Mouse (Mus musculus) forebrain, postnatal 0 days (tissue): ENCODE data around the gene Sypl. TPM values are rescaled to one million over a fixed set of nuclear protein-coding genes. Genes with fewer than 3 reads are reported as not detected.

ENCODE experiments used
- ATAC-seq: fragments of 200-750 bp; cut with Nextera tagmentation; 2 replicates; pipeline ENCODE4 v1.8.0; 2017; ENCODE audit warnings: mild to moderate bottlenecking, moderate library complexity
- DNase-seq: peaks from one replicate; pipeline ENCODE4 v3.0.0-alpha.2; 2015
- H3K27ac ChIP-seq: fragments of 300-500 bp; sonication (generic); 2 replicates; pipeline ENCODE4 v1.5.1; 2014; ENCODE audit warnings: low read depth, mild to moderate bottlenecking, antibody characterized with exemption, low read length, moderate library complexity, mixed read lengths
- H3K27me3 ChIP-seq: fragments of 300-500 bp; sonication (generic); 2 replicates; pipeline ENCODE4 v1.6.1; 2014; ENCODE audit warnings: mild to moderate bottlenecking, low read length, mixed read lengths; ENCODE audit not compliant: insufficient read depth
- H3K36me3 ChIP-seq: fragments of 300-500 bp; sonication (generic); 2 replicates; pipeline ENCODE4 v1.6.1; 2014; ENCODE audit warnings: mild to moderate bottlenecking, moderate library complexity; ENCODE audit not compliant: insufficient read depth
- H3K4me1 ChIP-seq: fragments of 300-500 bp; sonication (generic); 2 replicates; pipeline ENCODE4 v1.6.1; 2014; ENCODE audit warnings: antibody characterized with exemption; ENCODE audit not compliant: insufficient read depth
- H3K4me2 ChIP-seq: fragments of 300-500 bp; sonication (generic); 2 replicates; pipeline ENCODE4 v1.6.1; 2014; ENCODE audit warnings: low read depth, mild to moderate bottlenecking, moderate library complexity
- H3K4me3 ChIP-seq: fragments of 300-500 bp; sonication (generic); 2 replicates; pipeline ENCODE4 v1.5.1; 2014; ENCODE audit warnings: low read depth, low read length, mixed read lengths
- H3K9ac ChIP-seq: fragments of 300-500 bp; sonication (generic); 2 replicates; pipeline ENCODE4 v1.6.1; 2014; ENCODE audit warnings: mild to moderate bottlenecking
- H3K9me3 ChIP-seq: fragments of 300-500 bp; sonication (generic); 2 replicates; pipeline ENCODE4 v1.6.1; 2016; ENCODE audit warnings: low read length
- CTCF ChIP-seq: sonication (generic); IDR thresholded peaks from 2 replicates; pipeline ENCODE4 v1.5.1; 2016; ENCODE audit warnings: antibody characterized with exemption, control low read depth, low read depth
- WGBS: fragments of 180-500 bp; shearing (Covaris S2); extraction: QIAGEN DNeasy Blood & Tissue Kit; methylation state at CpG from one replicate; pipeline ENCODE4 v1.1.7; 2014; 5-methylcytosine and 5-hydroxymethylcytosine counted together
- polyA plus RNA-seq: library from polyadenylated mRNA; unstranded; fragments of >200 nt; fragmentation: Nextera tagmentation; extraction: Ambion mirVana; gene quantifications from 2 replicates; pipeline ENCODE4 v1.2.1, GENCODE M21; 2015
- total RNA-seq: library from RNA; depleted of rRNA; stranded (reverse); fragments of >200 nt; gene quantifications from 2 replicates; pipeline ENCODE4 v1.2.3, GENCODE M21; 2014; rRNA removed

Sypl gene
- total and polyA plus RNA-seq, 2 experiments from 2014 or later: 21.3 to 40.1 TPM

DNA sequence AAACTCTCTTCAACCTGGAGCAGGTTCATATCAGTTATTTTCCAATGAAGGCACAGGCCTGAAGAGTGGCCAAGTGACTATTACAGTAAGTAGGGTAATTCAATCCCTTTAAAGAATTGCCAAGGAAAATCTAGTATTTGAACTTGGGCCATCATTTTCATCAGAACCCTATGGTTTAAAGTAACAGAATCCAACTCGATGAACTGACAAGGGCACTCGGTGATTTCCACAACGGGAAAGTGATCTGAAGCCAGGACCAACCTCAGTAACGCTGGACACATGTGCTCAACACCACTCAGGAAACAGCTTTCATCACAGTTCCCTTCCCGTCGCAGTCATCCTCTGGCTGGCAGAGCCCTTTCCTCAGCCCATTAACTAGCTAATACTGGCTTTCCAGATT, 70.8 kb downstream of the Sypl start:
- no peaks in the 10 kb centered on the region for H3K9me3 ChIP-seq
- ATAC-seq (no peak), DNase-seq (no peak)
- H3K9ac ChIP-seq: no peak overlapping the region
- no peak overlapping the region for H3K27ac ChIP-seq
- H3K36me3 ChIP-seq: no peaks in the 10 kb centered on the region
- no peak overlapping the region for H3K4me3 ChIP-seq
- H3K4me2 ChIP-seq: no peak overlapping the region
- TF ChIP-seq CTCF: no peak
- H3K4me1 ChIP-seq: peaks cover under 1% of the 10 kb centered on the region; the same call in 1 of the 2 replicates
- H3K27me3 ChIP-seq: no peaks in the 10 kb centered on the region
- WGBS: 69% methylated on average over 6 of the region's 6 CpGs

DNA sequence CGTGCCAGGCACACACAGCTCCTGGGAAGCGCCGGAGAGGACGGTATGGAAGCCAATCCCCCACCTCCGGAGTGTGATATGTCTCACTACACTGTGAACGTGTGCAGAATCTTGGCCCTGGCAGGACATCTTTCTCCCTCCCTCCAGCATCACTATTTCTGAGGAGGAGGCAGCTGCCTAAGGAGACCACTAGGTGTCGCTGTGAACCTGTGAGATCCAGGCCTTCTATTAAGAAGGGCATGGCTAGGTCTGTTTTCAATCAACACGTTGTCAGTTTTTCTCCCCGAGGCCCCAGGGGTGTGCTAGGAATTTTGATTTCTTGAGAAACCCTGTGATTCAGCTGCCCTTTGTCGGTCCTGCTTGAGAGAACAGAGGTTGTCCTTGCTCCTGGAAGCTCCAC, 73.4 kb downstream of the Sypl start:
- ATAC-seq (peak; percentile 83), DNase-seq (peak; percentile 91)
- H3K9ac ChIP-seq: peak overlapping the region; percentile 35; the same call in 1 of the 2 replicates
- H3K36me3 ChIP-seq: no peaks in the 10 kb centered on the region
- H3K4me3 ChIP-seq: no peak overlapping the region
- no peak overlapping the region for H3K4me2 ChIP-seq
- peaks cover 7% of the 10 kb centered on the region; the same call in 1 of the 2 replicates for H3K4me1 ChIP-seq
- TF ChIP-seq CTCF: peak; percentile 98
- 2% methylated on average over 10 of the region's 10 CpGs for WGBS
- H3K27me3 ChIP-seq: no peaks in the 10 kb centered on the region
- H3K9me3 ChIP-seq: no peaks in the 10 kb centered on the region
- no peak overlapping the region for H3K27ac ChIP-seq

DNA sequence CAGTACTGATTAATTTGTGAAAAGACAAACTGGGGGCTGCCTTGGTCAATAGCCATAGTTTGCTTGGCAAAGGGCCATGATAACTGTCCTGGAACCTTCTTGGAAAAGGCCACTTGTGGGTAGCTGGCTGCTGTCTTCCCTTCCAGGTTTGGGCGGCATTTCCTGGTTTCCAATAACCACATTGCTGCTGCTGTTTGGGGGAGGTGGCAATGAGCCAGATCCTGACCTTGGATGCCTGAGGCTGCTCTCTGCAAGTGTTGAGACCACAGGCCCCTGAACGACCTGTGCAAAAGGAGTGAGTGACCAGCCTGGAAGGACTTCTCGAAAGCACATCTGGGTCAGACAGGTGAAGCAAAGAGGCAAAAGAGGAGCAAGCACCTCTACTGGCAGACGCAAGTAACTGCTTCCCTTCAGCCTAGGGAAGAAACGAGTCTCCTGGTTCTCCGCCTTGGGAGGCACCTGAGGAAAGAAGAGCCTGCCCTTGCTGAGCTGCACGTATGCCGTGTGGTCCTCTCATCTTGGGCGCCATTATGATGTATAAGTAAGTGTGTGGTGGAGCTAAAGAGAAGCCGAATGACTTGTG, 74.5 kb downstream of the Sypl start:
- Histone ChIP-seq H3K27ac (no peak overlapping the region), H3K27me3 (no peaks in the 10 kb centered on the region), H3K4me2 (no peak overlapping the region), H3K4me1 (peaks cover 7% of the 10 kb centered on the region; the same call in 1 of the 2 replicates), H3K9ac (no peak overlapping the region), H3K9me3 (no peaks in the 10 kb centered on the region), H3K36me3 (no peaks in the 10 kb centered on the region), H3K4me3 (no peak overlapping the region)
- peak; percentile 53 for TF ChIP-seq CTCF
- no peak for DNase-seq
- 54% methylated on average over 10 of the region's 10 CpGs for WGBS
- no peak for ATAC-seq

DNA sequence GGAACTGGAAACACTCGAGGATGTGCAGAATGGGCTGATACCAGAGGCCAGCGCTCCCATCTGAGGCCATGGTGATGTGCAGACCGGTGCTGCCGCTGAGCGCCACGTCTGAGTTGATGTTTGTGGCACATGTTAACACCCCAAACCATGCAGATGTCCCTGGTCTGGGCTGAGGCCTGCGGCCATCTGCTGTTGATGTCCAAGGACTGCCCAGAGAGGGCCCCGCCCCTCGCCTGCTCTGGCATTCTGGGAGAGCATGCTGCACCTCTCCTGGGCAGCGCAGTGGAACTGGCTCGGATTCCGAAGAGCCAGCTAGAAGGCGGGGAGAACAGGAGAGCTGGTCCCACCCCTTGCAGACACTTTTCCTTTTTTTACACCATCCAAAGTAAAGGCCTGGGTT, 75.0 kb downstream of the Sypl start:
- Histone ChIP-seq H3K36me3 (no peaks in the 10 kb centered on the region), H3K4me2 (no peak overlapping the region), H3K4me1 (peaks cover 7% of the 10 kb centered on the region; the same call in 1 of the 2 replicates), H3K27me3 (no peaks in the 10 kb centered on the region), H3K9ac (no peak overlapping the region), H3K9me3 (no peaks in the 10 kb centered on the region), H3K27ac (no peak overlapping the region), H3K4me3 (no peak overlapping the region)
- DNase-seq (no peak), ATAC-seq (no peak)
- 63% methylated on average over 13 of the region's 13 CpGs for WGBS
- no peak for TF ChIP-seq CTCF

Other genes with a start within 250 kb of the Sypl start
- 47.2 and 55.1 TPM in 2 replicates for gene Nampt, start 134.3 kb upstream of the Sypl start, total RNA-seq
- 28.6 and 28.9 TPM in 2 replicates for gene Nampt, start 134.3 kb upstream of the Sypl start, polyA plus RNA-seq
- gene Cdhr3, start 139.0 kb downstream of the Sypl start, total RNA-seq: 0.54 and 0.81 TPM in 2 replicates
- 0.62 and 0.85 TPM in 2 replicates for gene Cdhr3, start 139.0 kb downstream of the Sypl start, polyA plus RNA-seq
- gene Atxn7l1, start 193.8 kb downstream of the Sypl start, total RNA-seq: 16.1 and 23.0 TPM in 2 replicates
- gene Atxn7l1, start 193.8 kb downstream of the Sypl start, polyA plus RNA-seq: 18.2 TPM in 2 replicates